Mouse (Mus musculus): Measurements from ENCODE around the gene Lcor. TPM values are rescaled to one million over a fixed set of nuclear protein-coding genes. Genes with fewer than 3 reads are reported as not detected.

Lcor gene
- 0.90 and 1.1 TPM in 2 replicates for polyA plus RNA-seq (2012; rRNA removed)
- 5.2 and 5.6 TPM in 2 replicates for polyA plus RNA-seq (2014; fragmentation: Nextera tagmentation; extraction: Ambion mirVana)

DNA sequence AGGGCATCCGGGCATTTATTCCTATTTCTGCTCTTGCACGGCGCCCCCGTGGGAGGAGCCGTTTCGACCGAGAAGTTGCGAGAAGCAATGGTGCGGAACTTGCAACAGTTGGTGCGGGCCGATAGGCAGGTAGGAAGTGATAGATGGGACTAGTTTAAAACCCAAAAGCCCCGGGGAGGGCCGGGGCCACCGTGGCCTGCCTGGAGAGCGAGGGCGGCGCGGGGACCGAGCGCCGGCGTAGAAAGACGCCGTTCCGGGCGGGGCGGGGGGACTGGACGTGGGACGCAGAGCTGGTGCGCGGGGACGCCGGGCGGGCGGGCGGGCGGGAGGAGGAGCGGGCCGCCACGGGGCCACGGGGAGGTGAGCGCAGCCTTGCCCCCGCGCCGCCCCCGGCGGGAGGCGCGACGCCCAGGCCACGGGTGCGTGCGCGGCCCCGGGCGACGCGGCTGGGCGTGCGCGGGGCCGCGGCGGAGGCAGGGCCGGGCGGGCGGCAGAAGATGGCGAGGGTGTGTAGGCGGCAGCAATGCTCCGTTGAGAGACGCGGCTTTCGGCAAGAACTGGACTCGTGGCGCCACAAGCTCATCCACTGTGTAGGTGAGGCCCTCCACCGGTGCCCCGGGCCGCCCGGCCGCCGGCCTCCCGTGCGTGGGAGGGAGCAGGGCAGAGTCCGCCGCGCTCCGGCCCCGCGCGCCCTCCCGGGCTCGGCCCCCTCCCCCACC, at the start of gene Lcor:
Gene Lcor (plus strand): TSS at position 448 of the 719 bp plus-strand sequence.
- Histone ChIP-seq H3K4me1 (replicated peaks; ENCODE audit: control insufficient read depth in 2 of 2, insufficient read depth in 2 of 2, low read length in 1 of 2) (peaks cover 9 to 11% of the 10 kb centered on the region in 2 experiments), H3K9ac (replicated peaks) (peak within 1 kb of the TSS; percentile 95), H3K27ac (peak within 1 kb of the TSS; percentile 95), H3K4me3 (ENCODE audit: insufficient read depth in 1 of 2, low read depth in 2 of 2, low read length in 2 of 2) (peak within 1 kb of the TSS; percentile 90 to 100), H3K36me3 (replicated peaks; ENCODE audit: control insufficient read depth, insufficient read depth, low read depth) (no peaks in the 10 kb centered on the region), H3K27me3 (ENCODE audit: control insufficient read depth, insufficient read depth, low read length) (no peaks in the 10 kb centered on the region), H3K9me3 (ENCODE audit: control insufficient read depth, low read length) (no peaks in the 10 kb centered on the region), H3K4me2 (ENCODE audit: low read depth) (peak within 1 kb of the TSS; percentile 98)
- DNase-seq (ENCODE audit: low read depth in 3 of 3, low spot score in 3 of 3) (peak; percentile 72 to 79 (median 75)), ATAC-seq (ENCODE audit: insufficient read depth) (peak; percentile 94)
- TF ChIP-seq EP300 (IDR thresholded peaks at IDR 0.05; ENCODE audit: low read depth), result no peak
- 0 out of 2 replicates have a peak, but pooled peaks have one; percentile 31 for TF ChIP-seq CTCF (IDR thresholded peaks at IDR 0.05; ENCODE audit: low read depth)
- under 1% methylated on average over 76 of the region's 92 CpGs for WGBS (ENCODE audit: insufficient replicate concordance)

DNA sequence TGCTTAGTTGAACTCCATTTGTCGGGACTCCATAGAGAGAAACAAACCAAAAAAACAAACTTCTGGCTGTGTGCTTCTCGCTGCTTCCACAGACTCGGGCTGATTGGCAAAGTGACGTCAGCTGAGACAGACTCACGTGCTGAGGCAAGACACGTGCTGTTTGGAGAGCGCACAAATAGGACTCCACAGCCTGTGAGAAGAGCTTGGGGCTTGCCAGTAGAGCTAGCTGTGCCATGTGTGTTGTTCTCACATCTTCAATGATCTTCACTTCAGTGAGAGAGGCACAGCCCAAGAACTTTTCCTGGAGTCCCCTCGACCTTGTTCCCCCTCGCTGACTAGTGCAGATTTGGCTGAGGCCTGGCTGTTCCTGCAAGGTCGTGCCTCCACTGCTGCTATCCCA, 47.1 kb upstream of the Lcor start:
- Histone ChIP-seq H3K27me3 (ENCODE audit: control insufficient read depth, insufficient read depth, low read length) (no peaks in the 10 kb centered on the region), H3K27ac (no peak overlapping the region), H3K9ac (replicated peaks) (no peak overlapping the region), H3K36me3 (replicated peaks; ENCODE audit: control insufficient read depth, insufficient read depth, low read depth) (no peaks in the 10 kb centered on the region), H3K9me3 (ENCODE audit: control insufficient read depth, low read length) (no peaks in the 10 kb centered on the region), H3K4me1 (replicated peaks; ENCODE audit: control insufficient read depth in 2 of 2, insufficient read depth in 2 of 2, low read length in 1 of 2) (no peaks in the 10 kb centered on the region), H3K4me3 (ENCODE audit: insufficient read depth in 1 of 2, low read depth in 2 of 2, low read length in 2 of 2) (no peak overlapping the region), H3K4me2 (ENCODE audit: low read depth) (no peak overlapping the region)
- DNase-seq (ENCODE audit: low read depth in 3 of 3, low spot score in 3 of 3) (no peak), ATAC-seq (ENCODE audit: insufficient read depth) (no peak)
- 76% methylated on average over 10 of the region's 10 CpGs for WGBS (ENCODE audit: insufficient replicate concordance)
- no peak for TF ChIP-seq EP300 (IDR thresholded peaks at IDR 0.05; ENCODE audit: low read depth)
- no peak for TF ChIP-seq CTCF (IDR thresholded peaks at IDR 0.05; ENCODE audit: low read depth)

DNA sequence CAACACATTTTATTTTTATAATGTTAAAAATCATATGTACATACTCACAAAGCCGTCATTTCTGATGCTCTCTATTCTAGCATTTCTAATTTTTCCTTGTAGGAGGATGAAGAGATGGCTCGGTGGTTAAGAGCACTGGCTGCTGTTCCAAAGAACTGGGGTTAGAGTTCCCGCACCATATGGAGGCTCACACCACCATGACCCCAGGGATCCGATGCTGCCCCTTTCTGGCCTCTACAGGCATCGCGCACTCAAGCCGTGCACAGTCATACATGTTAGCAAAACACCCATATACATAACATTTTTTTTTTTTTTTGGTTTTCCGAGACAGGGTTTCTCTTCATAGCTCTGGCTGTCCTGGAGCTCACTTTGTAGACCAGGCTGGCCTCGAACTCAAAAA, 46.0 kb upstream of the Lcor start:
- no peaks in the 10 kb centered on the region for H3K27me3 ChIP-seq (ENCODE audit: control insufficient read depth, insufficient read depth, low read length)
- 74% methylated on average over 9 of the region's 9 CpGs for WGBS (ENCODE audit: insufficient replicate concordance)

DNA sequence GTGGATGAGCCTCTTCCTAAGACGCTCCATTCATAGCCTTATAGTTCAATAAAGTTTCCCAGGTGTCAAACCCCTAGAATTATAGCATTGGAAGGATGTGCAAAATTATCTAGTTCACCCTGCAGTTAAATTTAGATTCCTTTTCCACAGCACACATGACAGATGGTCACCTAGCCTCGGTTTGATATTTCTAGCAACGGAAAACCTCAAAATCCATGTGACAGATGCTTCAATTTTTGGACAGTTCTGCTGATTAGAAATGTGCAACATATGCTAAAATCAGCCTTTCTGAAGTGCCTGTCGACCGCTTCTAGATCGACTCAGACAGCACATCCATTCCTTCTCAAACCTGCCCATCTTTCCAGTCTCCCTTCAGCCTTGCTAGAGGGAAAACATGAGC, 43.5 kb upstream of the Lcor start:
- no peaks in the 10 kb centered on the region for H3K36me3 ChIP-seq (replicated peaks; ENCODE audit: control insufficient read depth, insufficient read depth, low read depth)
- ATAC-seq (ENCODE audit: insufficient read depth), result no peak
- TF ChIP-seq EP300 (IDR thresholded peaks at IDR 0.05; ENCODE audit: low read depth), result no peak
- no peak for TF ChIP-seq CTCF (IDR thresholded peaks at IDR 0.05; ENCODE audit: low read depth)
- no peak overlapping the region for H3K27ac ChIP-seq
- H3K27me3 ChIP-seq (ENCODE audit: control insufficient read depth, insufficient read depth, low read length), result no peaks in the 10 kb centered on the region
- H3K4me2 ChIP-seq (ENCODE audit: low read depth), result no peak overlapping the region
- H3K4me3 ChIP-seq (ENCODE audit: insufficient read depth in 1 of 2, low read depth in 2 of 2, low read length in 2 of 2), result no peak overlapping the region
- no peaks in the 10 kb centered on the region for H3K9me3 ChIP-seq (ENCODE audit: control insufficient read depth, low read length)
- no peak overlapping the region for H3K9ac ChIP-seq (replicated peaks)
- WGBS (ENCODE audit: insufficient replicate concordance), result 44% methylated on average over 6 of the region's 6 CpGs
- peaks cover 0 to 1% of the 10 kb centered on the region in 2 experiments; a peak in 1 of 4 replicates for H3K4me1 ChIP-seq (replicated peaks; ENCODE audit: control insufficient read depth in 2 of 2, insufficient read depth in 2 of 2, low read length in 1 of 2)
- DNase-seq (ENCODE audit: low read depth in 3 of 3, low spot score in 3 of 3), result no peak

More for the DNA sequence above, 46.0 kb upstream of the Lcor start:
- no peak overlapping the region for H3K4me3 ChIP-seq (ENCODE audit: insufficient read depth in 1 of 2, low read depth in 2 of 2, low read length in 2 of 2)
- TF ChIP-seq CTCF (IDR thresholded peaks at IDR 0.05; ENCODE audit: low read depth), result no peak
- no peak for TF ChIP-seq EP300 (IDR thresholded peaks at IDR 0.05; ENCODE audit: low read depth)
- H3K4me2 ChIP-seq (ENCODE audit: low read depth), result no peak overlapping the region
- H3K4me1 ChIP-seq (replicated peaks; ENCODE audit: control insufficient read depth in 2 of 2, insufficient read depth in 2 of 2, low read length in 1 of 2), result no peaks in the 10 kb centered on the region
- DNase-seq (ENCODE audit: low read depth in 3 of 3, low spot score in 3 of 3), result no peak
- no peak overlapping the region for H3K27ac ChIP-seq
- ATAC-seq (ENCODE audit: insufficient read depth), result no peak
- no peaks in the 10 kb centered on the region for H3K36me3 ChIP-seq (replicated peaks; ENCODE audit: control insufficient read depth, insufficient read depth, low read depth)
- no peaks in the 10 kb centered on the region for H3K9me3 ChIP-seq (ENCODE audit: control insufficient read depth, low read length)
- no peak overlapping the region for H3K9ac ChIP-seq (replicated peaks)

DNA sequence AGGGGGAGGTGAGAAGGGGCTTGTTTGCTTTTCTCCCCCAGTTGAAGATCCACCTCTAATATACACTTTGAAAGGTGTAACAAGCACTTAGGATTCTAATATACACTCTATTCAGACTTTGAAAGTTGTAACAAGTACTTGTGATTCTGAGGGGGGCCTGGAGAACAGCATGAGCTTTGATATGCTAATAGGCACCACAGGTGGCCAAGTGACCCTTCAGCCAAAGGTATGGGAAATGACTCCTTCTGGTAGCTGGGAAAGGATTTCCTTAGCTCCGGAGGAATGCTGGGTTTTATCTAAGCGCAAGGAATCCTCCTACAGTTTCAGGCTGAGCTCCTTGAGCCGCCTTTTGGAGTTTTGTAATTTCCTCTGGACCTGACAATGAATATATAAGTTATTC, 41.0 kb upstream of the Lcor start:
- ATAC-seq (ENCODE audit: insufficient read depth) (no peak), DNase-seq (ENCODE audit: low read depth in 3 of 3, low spot score in 3 of 3) (no peak)
- no peaks in the 10 kb centered on the region for H3K9me3 ChIP-seq (ENCODE audit: control insufficient read depth, low read length)
- H3K36me3 ChIP-seq (replicated peaks; ENCODE audit: control insufficient read depth, insufficient read depth, low read depth), result no peaks in the 10 kb centered on the region
- WGBS (ENCODE audit: insufficient replicate concordance), result 60% methylated on average over 3 of the region's 3 CpGs
- H3K4me1 ChIP-seq (replicated peaks; ENCODE audit: control insufficient read depth in 2 of 2, insufficient read depth in 2 of 2, low read length in 1 of 2), result peaks cover 14 to 25% of the 10 kb centered on the region in 2 experiments
- no peak overlapping the region for H3K9ac ChIP-seq (replicated peaks)
- H3K4me3 ChIP-seq (ENCODE audit: insufficient read depth in 1 of 2, low read depth in 2 of 2, low read length in 2 of 2), result no peak overlapping the region
- no peak overlapping the region for H3K4me2 ChIP-seq (ENCODE audit: low read depth)
- H3K27ac ChIP-seq, result no peak overlapping the region
- TF ChIP-seq EP300 (IDR thresholded peaks at IDR 0.05; ENCODE audit: low read depth), result no peak
- TF ChIP-seq CTCF (IDR thresholded peaks at IDR 0.05; ENCODE audit: low read depth), result no peak
- no peaks in the 10 kb centered on the region for H3K27me3 ChIP-seq (ENCODE audit: control insufficient read depth, insufficient read depth, low read length)

Data from liver, embryonic 14.5 days (tissue).